Mouse (Mus musculus): ENCODE data around the gene Igfbp1.
A peak's percentile ranks its signal among the peaks of the same experiment; 100 is the strongest.
"Not testable (repeated sequence)": the region's sequence is repeated elsewhere in the genome, so short reads cannot be mapped to it uniquely, and the experiment has no call there.

Gene Igfbp1

GRCm38 (mm10) chr11:7198006-7198405 lies 424 bp downstream of the Igfbp1 start:
- peak in 1 of 2 experiments; percentile 45 for DNase-seq

- DNase-seq: no peak
These were observed 1.1 kb downstream of the Igfbp1 start for GRCm38 (mm10) chr11:7198481-7199256.

- peak; percentile 68 to 69 for DNase-seq
These were observed 2.3 kb downstream of the Igfbp1 start for GRCm38 (mm10) chr11:7199736-7200392.

GRCm38 (mm10) chr11:7200393-7200783 lies 2.8 kb downstream of the Igfbp1 start:
- no peak for DNase-seq

- no peak for DNase-seq
These were observed 4.6 kb downstream of the Igfbp1 start for GRCm38 (mm10) chr11:7202206-7202605.

GRCm38 (mm10) chr11:7203846-7204245 lies 6.3 kb downstream of the Igfbp1 start:
- DNase-seq: no peak

- DNase-seq: peak; percentile 87 to 90
These were observed 12.8 kb downstream of the Igfbp1 start for GRCm38 (mm10) chr11:7210343-7210742.

- DNase-seq: peak; percentile 42 to 63
These were observed 13.6 kb downstream of the Igfbp1 start for GRCm38 (mm10) chr11:7211211-7211610.

GRCm38 (mm10) chr11:7212126-7212798 lies 14.7 kb downstream of the Igfbp1 start:
- DNase-seq: peak in 1 of 2 experiments; percentile 27

GRCm38 (mm10) chr11:7213161-7213500 lies 15.5 kb downstream of the Igfbp1 start:
- no peak for DNase-seq

GRCm38 (mm10) chr11:7213501-7214341 lies 16.1 kb downstream of the Igfbp1 start, which contains the start of gene Igfbp3:
Igfbp3 (minus strand) TSS chr11:7213923.
- peak; percentile 74 to 84 for DNase-seq

GRCm38 (mm10) chr11:7214342-7214660 lies 16.7 kb downstream of the Igfbp1 start:
- DNase-seq: no peak

- peak; percentile 78 to 84 for DNase-seq
These were observed 17.2 kb downstream of the Igfbp1 start for GRCm38 (mm10) chr11:7214761-7215160.

- peak; percentile 88 to 89 for DNase-seq
These were observed 18.1 kb downstream of the Igfbp1 start for GRCm38 (mm10) chr11:7215703-7216102.

- not testable (repeated sequence) for DNase-seq
These were observed 24.2 kb downstream of the Igfbp1 start for GRCm38 (mm10) chr11:7221826-7222225.

GRCm38 (mm10) chr11:7226200-7226599 lies 28.6 kb downstream of the Igfbp1 start:
- no peak for DNase-seq

GRCm38 (mm10) chr11:7226810-7227550 lies 29.4 kb downstream of the Igfbp1 start:
- DNase-seq: no peak

- DNase-seq: no peak
These were observed 30.5 kb downstream of the Igfbp1 start for GRCm38 (mm10) chr11:7228107-7228506.

GRCm38 (mm10) chr11:7230000-7230399 lies 32.4 kb downstream of the Igfbp1 start:
- peak in 1 of 2 experiments; percentile 38 for DNase-seq

GRCm38 (mm10) chr11:7231958-7232357 lies 34.4 kb downstream of the Igfbp1 start:
- no peak for DNase-seq

- no peak for DNase-seq
These were observed 35.8 kb downstream of the Igfbp1 start for GRCm38 (mm10) chr11:7233333-7233732.

- no peak for DNase-seq
These were observed 36.9 kb downstream of the Igfbp1 start for GRCm38 (mm10) chr11:7234436-7234835.
